Mouse (Mus musculus) left cerebral cortex, adult 2 months (tissue): Measurements from ENCODE around the gene Mrm2. TPM values are rescaled to one million over a fixed set of nuclear protein-coding genes. Genes with fewer than 3 reads are reported as not detected.

Experiments used
- DNase-seq, 2 experiments: peaks; one replicate each; pipeline ENCODE4 v3.0.0; 2021 to 2022; ENCODE audit warnings: low spot score in 2 of 2, mixed read lengths in 1 of 2; ENCODE audit errors: extremely low spot score in 1 of 2
- H3K27ac ChIP-seq: fragments of 200-600 bp; 2 replicates; pipeline ENCODE4 v1.8.1; 2022
- H3K4me3 ChIP-seq: fragments of 200-600 bp; 2 replicates; pipeline ENCODE4 v1.8.1; 2022
- CTCF ChIP-seq: fragments of 200-600 bp; IDR thresholded peaks from 2 replicates; pipeline ENCODE4 v1.8.1; 2022; ENCODE audit warnings: antibody characterized with exemption, mild to moderate bottlenecking, moderate library complexity
- intact Hi-C: fragments of 180-260 bp; cut with DNase I; formaldehyde crosslinking; loops from one replicate; pipeline ENCODE4 v1.15.1; 2025
- total RNA-seq, 2 experiments: library from RNA; stranded (reverse); gene quantifications; 2 replicates each; pipeline ENCODE4 v1.2.3; 2021

Gene Mrm2
- total RNA-seq, 2 experiments from 2014 or later, result 9.1 to 11.1 TPM

GRCm38 (mm10) chr5:140364415-140364814 lies 32.7 kb upstream of the Mrm2 start:
- intact Hi-C loops, result no loop called here
- DNase-seq, result no peak
- Histone ChIP-seq H3K4me3 (no peak overlapping the region), H3K27ac (no peak overlapping the region)
- no peak for TF ChIP-seq CTCF

- Histone ChIP-seq H3K27ac (no peak overlapping the region), H3K4me3 (no peak overlapping the region)
- intact Hi-C loops, result no loop called here
- DNase-seq, result no peak
- no peak for TF ChIP-seq CTCF
Observed at GRCm38 (mm10) chr5:140359930-140360674, 28.4 kb upstream of the Mrm2 start.

GRCm38 (mm10) chr5:140357466-140357865 lies 25.8 kb upstream of the Mrm2 start:
- intact Hi-C loops, result no loop called here
- Histone ChIP-seq H3K27ac (no peak overlapping the region), H3K4me3 (no peak overlapping the region)
- TF ChIP-seq CTCF, result no peak
- DNase-seq, result no peak

DNA sequence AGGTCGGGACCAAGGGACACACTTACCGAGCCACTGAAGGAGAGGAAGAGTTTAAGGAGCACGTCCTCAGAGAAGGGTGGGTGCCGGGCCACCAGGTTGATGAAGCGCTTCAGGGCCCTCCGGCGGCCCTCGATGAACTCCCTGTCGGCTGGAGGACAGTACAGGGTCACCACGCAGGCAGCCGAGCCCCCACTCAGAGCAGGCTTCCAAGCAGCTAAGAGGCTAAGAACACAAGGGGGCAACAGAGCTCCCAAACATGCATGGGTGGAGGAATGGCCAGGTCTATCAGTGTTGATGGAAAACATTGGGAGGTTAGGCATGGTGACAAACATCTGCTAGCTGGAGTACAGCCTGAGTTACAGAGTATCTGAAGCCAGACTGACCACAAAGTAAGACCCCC lies 24.2 kb upstream of the Mrm2 start:
- intact Hi-C loops, result no loop called here

GRCm38 (mm10) chr5:140352352-140352751 lies 20.7 kb upstream of the Mrm2 start:
- TF ChIP-seq CTCF, result no peak
- no peak overlapping the region for H3K27ac ChIP-seq
- no peak overlapping the region for H3K4me3 ChIP-seq
- intact Hi-C loops, result no loop called here
- DNase-seq, result no peak

More for the DNA sequence above, 24.2 kb upstream of the Mrm2 start:
- no peak for DNase-seq
- no peak overlapping the region for H3K4me3 ChIP-seq
- no peak overlapping the region for H3K27ac ChIP-seq
- TF ChIP-seq CTCF, result no peak

DNA sequence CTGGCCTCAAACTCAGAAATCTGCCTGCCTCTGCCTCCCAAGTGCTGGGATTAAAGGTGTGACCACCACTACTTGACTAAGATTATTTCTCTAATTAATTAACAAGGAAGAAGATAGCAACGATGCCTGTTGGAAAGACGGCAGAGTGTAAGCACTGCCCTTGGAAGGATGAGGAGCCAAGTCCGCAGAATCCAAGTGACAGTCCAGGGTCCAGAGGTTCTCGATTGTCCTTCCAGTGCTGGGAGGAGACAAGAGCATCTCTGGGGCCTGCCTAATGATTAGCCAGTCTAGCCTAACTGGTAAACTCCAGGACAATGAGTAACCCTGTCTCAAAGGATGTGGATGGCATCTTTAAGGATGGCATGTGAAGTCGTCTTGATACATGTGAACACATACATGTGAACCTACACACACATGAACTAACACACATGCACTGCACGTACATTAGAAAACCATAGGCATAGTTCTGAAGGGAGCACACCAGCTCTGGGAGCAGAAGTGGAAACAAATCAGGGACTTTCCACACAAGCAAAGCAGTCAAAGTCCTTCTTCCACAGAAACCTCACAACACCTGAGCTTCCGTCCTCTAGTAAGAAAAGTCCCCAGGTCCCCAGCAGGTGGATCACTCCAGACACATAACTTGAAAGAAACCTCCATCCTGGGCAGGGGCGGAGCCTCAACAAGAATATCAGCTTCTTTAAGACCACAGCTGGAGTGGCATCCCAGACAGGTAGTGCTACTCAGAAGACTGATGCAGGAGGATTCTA lies 19.2 kb upstream of the Mrm2 start:
- DNase-seq, result no peak
- Histone ChIP-seq H3K27ac (no peak overlapping the region), H3K4me3 (no peak overlapping the region)
- TF ChIP-seq CTCF, result no peak
- intact Hi-C loops, result no loop called here

- TF ChIP-seq CTCF, result no peak
- DNase-seq, result no peak
- intact Hi-C loops, result no loop called here
- Histone ChIP-seq H3K4me3 (no peak overlapping the region), H3K27ac (no peak overlapping the region)
Observed at GRCm38 (mm10) chr5:140349882-140350281, 18.2 kb upstream of the Mrm2 start.

DNA sequence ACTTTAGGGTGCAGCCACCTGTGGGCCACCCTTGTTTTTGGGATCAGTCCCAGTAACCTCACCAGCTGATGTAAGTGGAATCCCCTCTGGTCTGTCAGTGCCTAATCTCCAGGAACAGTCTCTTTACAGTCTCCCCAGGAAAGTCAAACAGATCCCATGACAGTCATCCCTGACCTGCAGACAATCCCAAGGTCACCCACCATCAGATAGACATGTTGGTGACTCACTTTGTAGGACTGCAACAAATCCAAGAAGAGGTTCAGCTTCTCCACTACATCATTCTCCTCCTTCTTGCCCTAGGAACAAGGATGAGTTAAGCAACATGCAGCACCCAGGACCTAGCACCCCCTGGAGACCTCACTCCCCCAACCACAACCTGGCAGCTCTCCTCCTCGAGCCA lies 14.4 kb upstream of the Mrm2 start:
- intact Hi-C loops, result no loop called here
- H3K27ac ChIP-seq, result no peak overlapping the region
- H3K4me3 ChIP-seq, result no peak overlapping the region
- no peak for DNase-seq
- no peak for TF ChIP-seq CTCF

- Histone ChIP-seq H3K27ac (no peak overlapping the region), H3K4me3 (no peak overlapping the region)
- no peak for DNase-seq
- intact Hi-C loops, result no loop called here
- no peak for TF ChIP-seq CTCF
Observed at GRCm38 (mm10) chr5:140345244-140345643, 13.5 kb upstream of the Mrm2 start.

DNA sequence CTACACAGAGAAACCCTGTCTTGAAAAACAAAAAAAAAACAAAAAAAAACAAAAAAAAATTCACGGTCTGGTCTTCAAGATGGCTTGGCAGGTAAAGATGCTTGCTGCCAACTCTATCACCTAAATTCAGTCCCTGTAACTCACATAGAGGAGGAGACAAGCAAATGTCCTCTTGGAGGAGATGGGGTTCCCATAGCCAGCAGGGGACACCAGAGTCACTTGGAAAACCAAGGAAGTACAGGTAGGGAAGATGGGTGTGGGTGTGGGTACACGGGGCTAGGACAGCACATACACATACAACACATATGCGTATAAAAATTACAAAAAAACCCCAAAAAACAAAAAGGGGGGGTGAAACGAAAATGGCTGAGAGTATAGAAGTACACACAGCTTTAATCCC lies 11.2 kb upstream of the Mrm2 start:
- no peak; the same call in 1 of the 2 replicates for TF ChIP-seq CTCF
- Histone ChIP-seq H3K4me3 (no peak overlapping the region), H3K27ac (no peak overlapping the region)
- DNase-seq, result no peak
- intact Hi-C loops, result no loop called here

GRCm38 (mm10) chr5:140339836-140340235 lies 8.1 kb upstream of the Mrm2 start:
- no peak for DNase-seq
- no peak overlapping the region for H3K27ac ChIP-seq
- no peak overlapping the region for H3K4me3 ChIP-seq
- intact Hi-C loops, result loop anchor here (5.0 kb wide), 1 partner anchor 72 kb away; no protein-coding TSS in a partner anchor
- no peak for TF ChIP-seq CTCF

DNA sequence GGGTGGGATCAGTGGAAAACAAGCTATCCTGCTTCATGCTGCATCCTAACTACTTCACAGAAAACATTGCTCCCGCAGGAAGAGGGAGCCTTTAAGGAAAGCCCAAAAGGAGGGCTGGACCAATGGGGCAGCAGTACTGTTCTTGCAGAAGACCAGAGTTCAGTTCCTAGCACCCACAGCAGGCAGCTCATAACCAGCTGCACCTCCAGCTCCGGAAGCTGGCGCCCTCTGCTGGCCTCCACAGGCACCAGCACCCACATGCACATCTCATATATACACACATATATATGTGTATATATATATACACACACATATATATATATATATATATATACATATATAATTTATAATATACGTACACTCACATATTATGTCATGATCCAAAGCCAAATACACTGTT lies 7.1 kb upstream of the Mrm2 start:
- intact Hi-C loops, result loop anchor here (5.0 kb wide), 1 partner anchor 74 kb away; no protein-coding TSS in a partner anchor
- Histone ChIP-seq H3K27ac (no peak overlapping the region), H3K4me3 (no peak overlapping the region)
- TF ChIP-seq CTCF, result no peak; the same call in 1 of the 2 replicates
- DNase-seq, result no peak
